Mouse (Mus musculus) neural tube, embryonic 11.5 days (tissue): ENCODE measurements around the gene Slc16a12. TPM values are rescaled to one million over a fixed set of nuclear protein-coding genes. Genes with fewer than 3 reads are reported as not detected.

ENCODE experiments used
- ATAC-seq: fragments of 200-750 bp; cut with Nextera tagmentation; 2 replicates; pipeline ENCODE4 v1.8.0; 2017; ENCODE audit warnings: moderate number of reproducible peaks, mild to moderate bottlenecking, moderate TSS enrichment, moderate library complexity; ENCODE audit not compliant: insufficient read depth, low FRiP score, low TSS enrichment
- DNase-seq: peaks from one replicate; pipeline ENCODE4 v3.0.0-alpha.2; 2015; ENCODE audit warnings: low spot score
- H3K27ac ChIP-seq: fragments of 300-500 bp; sonication (generic); 2 replicates; pipeline ENCODE4 v1.5.1; 2014; ENCODE audit warnings: low read depth, mild to moderate bottlenecking, low read length
- H3K27me3 ChIP-seq: fragments of 300-500 bp; sonication (generic); 2 replicates; pipeline ENCODE4 v1.6.1; 2014; ENCODE audit warnings: mild to moderate bottlenecking, low read length, mixed read lengths; ENCODE audit not compliant: control insufficient read depth, insufficient read depth
- H3K36me3 ChIP-seq: fragments of 300-500 bp; sonication (generic); 2 replicates; pipeline ENCODE4 v1.6.1; 2014; ENCODE audit warnings: mild to moderate bottlenecking, low read length, moderate library complexity, mixed read lengths; ENCODE audit not compliant: control insufficient read depth, insufficient read depth
- H3K4me1 ChIP-seq: fragments of 300-500 bp; sonication (generic); 2 replicates; pipeline ENCODE4 v1.6.1; 2014; ENCODE audit warnings: low read length, mixed read lengths; ENCODE audit not compliant: control insufficient read depth, insufficient read depth
- H3K4me2 ChIP-seq: fragments of 300-500 bp; sonication (generic); 2 replicates; pipeline ENCODE4 v1.6.1; 2014; ENCODE audit warnings: low read depth, mild to moderate bottlenecking, moderate library complexity
- H3K4me3 ChIP-seq: fragments of 300-500 bp; sonication (generic); 2 replicates; pipeline ENCODE4 v1.5.1; 2014; ENCODE audit warnings: low read depth, low read length
- H3K9ac ChIP-seq: fragments of 300-500 bp; sonication (generic); 2 replicates; pipeline ENCODE4 v1.6.1; 2014; ENCODE audit warnings: mild to moderate bottlenecking, low read length
- H3K9me3 ChIP-seq: fragments of 300-500 bp; sonication (generic); 2 replicates; pipeline ENCODE4 v1.6.1; 2016; ENCODE audit warnings: low read length; ENCODE audit not compliant: control insufficient read depth
- WGBS: fragments of 180-500 bp; shearing (Covaris S2); extraction: QIAGEN DNeasy Blood & Tissue Kit; methylation state at CpG from one replicate; pipeline ENCODE4 v1.1.7; 2014; 5-methylcytosine and 5-hydroxymethylcytosine counted together
- polyA plus RNA-seq: library from polyadenylated mRNA; unstranded; fragments of >200 nt; fragmentation: Nextera tagmentation; extraction: Ambion mirVana; gene quantifications from 2 replicates; pipeline ENCODE4 v1.2.1, GENCODE M21; 2014

The Slc16a12 gene
- polyA plus RNA-seq, 1 experiment from 2014 or later = 1.3 TPM

DNA sequence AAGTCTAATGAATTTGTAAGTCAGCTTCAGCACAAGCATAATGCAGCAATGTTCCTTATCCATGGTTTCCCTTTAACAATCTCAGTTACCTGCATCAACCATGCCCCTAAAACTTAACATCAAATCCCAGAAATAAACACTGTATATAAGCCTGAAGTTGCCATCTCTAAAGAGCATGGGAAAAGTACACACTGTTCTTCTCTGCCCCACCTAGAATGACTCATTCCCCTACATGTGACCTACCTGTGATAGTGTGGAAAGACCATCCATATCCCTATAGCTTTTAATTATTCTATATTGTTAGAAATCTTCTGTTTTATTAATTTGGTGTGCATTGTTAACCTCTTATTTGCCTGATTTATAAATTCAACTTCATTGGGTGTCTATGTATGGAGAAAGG, 27.0 kb downstream of the Slc16a12 start:
- Histone ChIP-seq H3K27ac (no peak overlapping the region), H3K36me3 (no peaks in the 10 kb centered on the region), H3K4me2 (no peak overlapping the region), H3K9ac (no peak overlapping the region), H3K4me1 (no peaks in the 10 kb centered on the region), H3K27me3 (no peaks in the 10 kb centered on the region), H3K4me3 (no peak overlapping the region), H3K9me3 (no peaks in the 10 kb centered on the region)
- ATAC-seq (no peak), DNase-seq (no peak)

DNA sequence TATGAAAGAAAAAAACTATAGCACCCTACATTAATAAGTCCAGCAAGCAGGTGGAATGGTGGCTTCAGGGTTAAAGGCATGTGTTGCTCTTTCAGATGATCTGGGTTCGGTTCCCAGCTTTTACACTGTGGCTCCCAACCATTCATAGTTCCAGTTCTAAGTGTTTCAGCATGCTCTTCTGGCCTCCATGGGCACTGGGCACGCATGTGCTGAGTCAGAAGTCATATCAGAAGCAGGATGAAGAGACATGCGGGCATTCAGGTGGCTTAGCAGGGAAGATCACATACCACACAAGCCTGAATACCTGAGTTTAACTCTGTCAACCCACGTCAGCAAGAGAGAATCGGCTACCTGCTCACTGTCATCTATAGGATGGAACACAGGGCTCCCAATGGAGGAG, 28.1 kb downstream of the Slc16a12 start:
- no peak overlapping the region for H3K4me2 ChIP-seq
- H3K9ac ChIP-seq = no peak overlapping the region
- H3K4me3 ChIP-seq = no peak overlapping the region
- H3K27me3 ChIP-seq = no peaks in the 10 kb centered on the region
- H3K9me3 ChIP-seq = no peaks in the 10 kb centered on the region
- no peak for ATAC-seq
- no peak overlapping the region for H3K27ac ChIP-seq
- H3K4me1 ChIP-seq = no peaks in the 10 kb centered on the region
- DNase-seq = no peak
- WGBS = 83% methylated on average over 5 of the region's 5 CpGs
- H3K36me3 ChIP-seq = no peaks in the 10 kb centered on the region

DNA sequence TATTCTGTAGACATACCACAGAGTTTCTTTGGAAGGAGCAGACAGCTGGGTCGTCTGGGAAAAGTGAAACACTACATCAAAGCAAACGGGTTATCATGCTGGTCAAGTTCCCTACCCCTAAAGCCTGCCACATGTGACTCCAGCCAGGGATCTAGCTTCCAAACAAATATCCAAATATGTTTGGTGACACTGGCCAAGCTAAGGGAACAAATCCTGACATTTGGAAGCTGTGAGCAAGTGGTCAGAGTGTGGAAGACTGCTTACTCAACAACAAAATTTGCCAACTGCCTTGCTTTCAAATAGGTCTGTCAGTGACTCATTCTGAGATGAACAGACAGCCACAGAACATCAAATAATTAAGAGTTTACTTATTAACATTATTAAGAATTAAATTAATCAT, 28.6 kb downstream of the Slc16a12 start:
- H3K27me3 ChIP-seq = no peaks in the 10 kb centered on the region
- WGBS = 70% methylated on average over 2 of the region's 2 CpGs
- no peak for ATAC-seq

DNA sequence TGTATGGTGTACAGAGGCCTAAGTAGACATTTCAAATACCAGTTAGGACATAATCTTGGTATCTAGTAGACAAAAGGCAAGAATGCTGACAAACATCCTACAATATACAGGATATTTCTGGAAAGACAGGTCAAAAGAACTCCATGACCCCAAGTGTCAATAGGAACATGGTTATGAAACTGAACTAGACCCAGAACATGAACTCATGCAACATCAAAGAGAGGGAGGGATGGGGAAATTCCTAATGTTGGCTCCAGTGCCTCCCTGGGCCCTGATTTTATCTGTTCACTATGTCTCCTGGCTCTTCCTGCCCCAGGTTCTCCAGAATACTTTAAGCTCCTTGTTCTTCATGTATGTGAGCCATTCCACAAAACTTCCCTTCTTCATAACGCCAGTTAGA, 31.2 kb downstream of the Slc16a12 start:
- no peaks in the 10 kb centered on the region for H3K4me1 ChIP-seq
- H3K27ac ChIP-seq = no peak overlapping the region
- no peak overlapping the region for H3K4me3 ChIP-seq
- no peak overlapping the region for H3K4me2 ChIP-seq
- WGBS = 75% methylated on average over 1 of the region's 1 CpGs
- H3K27me3 ChIP-seq = no peaks in the 10 kb centered on the region
- H3K36me3 ChIP-seq = no peaks in the 10 kb centered on the region
- DNase-seq (no peak), ATAC-seq (no peak)
- H3K9me3 ChIP-seq = no peaks in the 10 kb centered on the region
- H3K9ac ChIP-seq = no peak overlapping the region

More for the DNA sequence above, 28.6 kb downstream of the Slc16a12 start:
- H3K4me3 ChIP-seq = no peak overlapping the region
- no peaks in the 10 kb centered on the region for H3K36me3 ChIP-seq
- H3K4me1 ChIP-seq = no peaks in the 10 kb centered on the region
- H3K9me3 ChIP-seq = no peaks in the 10 kb centered on the region
- no peak overlapping the region for H3K4me2 ChIP-seq
- no peak for DNase-seq
- H3K9ac ChIP-seq = no peak overlapping the region
- no peak overlapping the region for H3K27ac ChIP-seq

DNA sequence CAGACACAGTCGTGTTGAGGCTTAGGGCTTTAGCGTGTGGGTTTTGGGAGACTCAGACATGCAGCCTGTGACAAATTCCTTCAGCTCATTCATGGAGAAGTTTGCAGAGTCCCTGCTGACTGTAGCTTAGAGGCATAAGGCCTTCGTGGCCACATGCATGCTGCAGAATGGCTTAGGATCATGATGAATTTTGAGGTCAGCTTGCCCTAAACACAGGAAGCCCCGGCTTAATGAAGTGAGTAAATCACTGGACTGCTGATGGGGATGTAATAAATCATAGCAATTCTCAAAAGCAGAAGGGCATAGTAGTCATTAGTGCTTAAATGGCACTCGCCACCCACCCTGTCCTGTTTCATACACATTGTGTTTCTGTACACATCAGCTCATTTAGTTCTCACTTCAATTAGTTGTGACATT, 32.8 kb downstream of the Slc16a12 start:
- H3K4me1 ChIP-seq = no peaks in the 10 kb centered on the region
- no peaks in the 10 kb centered on the region for H3K27me3 ChIP-seq
- ATAC-seq (no peak), DNase-seq (peak; percentile 21)
- H3K4me3 ChIP-seq = no peak overlapping the region
- no peak overlapping the region for H3K27ac ChIP-seq
- 53% methylated on average over 5 of the region's 5 CpGs for WGBS
- H3K9me3 ChIP-seq = no peaks in the 10 kb centered on the region
- no peak overlapping the region for H3K4me2 ChIP-seq
- no peak overlapping the region for H3K9ac ChIP-seq
- no peaks in the 10 kb centered on the region for H3K36me3 ChIP-seq

DNA sequence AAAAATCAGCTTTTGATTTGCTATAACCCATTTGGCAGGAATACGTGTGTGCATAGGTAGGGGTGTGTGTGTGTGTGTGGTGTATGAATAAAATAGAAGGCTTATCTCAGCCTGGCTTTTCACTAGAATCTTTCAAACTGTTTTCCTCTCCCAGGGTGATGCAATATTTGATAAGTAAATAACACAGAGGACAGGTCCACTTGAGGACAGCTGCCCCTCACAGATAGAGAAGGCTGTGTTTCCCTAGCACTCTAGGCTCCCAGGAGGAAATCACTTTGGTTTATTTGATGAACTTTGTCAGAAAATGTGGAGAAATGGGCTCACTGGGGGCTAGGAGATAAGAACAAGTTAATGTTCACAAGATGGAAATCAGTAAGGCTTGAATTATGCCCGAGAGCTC, 35.0 kb downstream of the Slc16a12 start:
- no peaks in the 10 kb centered on the region for H3K9me3 ChIP-seq
- no peaks in the 10 kb centered on the region for H3K36me3 ChIP-seq
- no peaks in the 10 kb centered on the region for H3K27me3 ChIP-seq
- ATAC-seq (no peak), DNase-seq (no peak)
- H3K4me1 ChIP-seq = no peaks in the 10 kb centered on the region
- H3K4me2 ChIP-seq = no peak overlapping the region
- WGBS = 89% methylated on average over 2 of the region's 2 CpGs
- H3K27ac ChIP-seq = no peak overlapping the region
- H3K9ac ChIP-seq = no peak overlapping the region
- no peak overlapping the region for H3K4me3 ChIP-seq

- ATAC-seq (no peak), DNase-seq (no peak)
- H3K27ac ChIP-seq = no peak overlapping the region
- H3K4me3 ChIP-seq = no peak overlapping the region
- H3K36me3 ChIP-seq = no peaks in the 10 kb centered on the region
- no peaks in the 10 kb centered on the region for H3K27me3 ChIP-seq
- 85% methylated on average over 2 of the region's 2 CpGs for WGBS
- no peak overlapping the region for H3K9ac ChIP-seq
- H3K4me1 ChIP-seq = no peaks in the 10 kb centered on the region
- no peaks in the 10 kb centered on the region for H3K9me3 ChIP-seq
- no peak overlapping the region for H3K4me2 ChIP-seq
These were observed 38.9 kb downstream of the Slc16a12 start for GRCm38 (mm10) chr19:34708221-34708620.

- DNase-seq = no peak
- Histone ChIP-seq H3K27me3 (no peaks in the 10 kb centered on the region), H3K4me1 (no peaks in the 10 kb centered on the region), H3K27ac (no peak overlapping the region), H3K4me2 (no peak overlapping the region), H3K9me3 (no peaks in the 10 kb centered on the region), H3K9ac (no peak overlapping the region), H3K36me3 (no peaks in the 10 kb centered on the region), H3K4me3 (no peak overlapping the region)
- no peak for ATAC-seq
- WGBS = 84% methylated on average over 2 of the region's 2 CpGs
These were observed 39.5 kb downstream of the Slc16a12 start for GRCm38 (mm10) chr19:34707571-34707970.

DNA sequence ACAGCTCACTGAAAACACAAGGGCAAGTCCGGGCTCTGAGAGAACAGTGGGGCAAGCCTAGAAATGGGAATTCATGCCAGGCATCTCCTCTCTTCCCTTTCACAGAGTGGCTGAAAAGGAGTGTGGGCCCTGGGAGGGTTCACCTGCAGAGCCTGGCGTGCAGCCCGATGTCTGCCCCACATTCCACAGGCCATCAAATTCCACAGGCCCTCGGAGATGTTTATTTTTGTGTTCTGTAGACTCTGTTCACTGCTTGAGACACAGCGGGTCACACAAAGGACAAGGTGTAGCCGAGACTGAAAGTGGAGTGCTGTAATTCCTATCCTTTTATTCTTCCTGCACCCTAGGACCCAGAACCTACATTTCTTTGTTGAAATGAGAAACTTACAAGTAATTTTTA, 40.8 kb downstream of the Slc16a12 start:
- Histone ChIP-seq H3K27ac (no peak overlapping the region), H3K36me3 (no peaks in the 10 kb centered on the region), H3K9ac (no peak overlapping the region), H3K27me3 (no peaks in the 10 kb centered on the region), H3K9me3 (no peaks in the 10 kb centered on the region), H3K4me1 (no peaks in the 10 kb centered on the region), H3K4me2 (no peak overlapping the region), H3K4me3 (no peak overlapping the region)
- no peak for ATAC-seq
- WGBS = 58% methylated on average over 6 of the region's 6 CpGs
- no peak for DNase-seq
